Mouse (Mus musculus): Measurements from ENCODE around the gene Sugp1. TPM values are rescaled to one million over a fixed set of nuclear protein-coding genes. Genes with fewer than 3 reads are reported as not detected.

Sugp1 gene
- 54.4 and 55.8 TPM in 2 replicates for polyA plus RNA-seq (2015; fragmentation: Nextera tagmentation; extraction: Ambion mirVana)

DNA sequence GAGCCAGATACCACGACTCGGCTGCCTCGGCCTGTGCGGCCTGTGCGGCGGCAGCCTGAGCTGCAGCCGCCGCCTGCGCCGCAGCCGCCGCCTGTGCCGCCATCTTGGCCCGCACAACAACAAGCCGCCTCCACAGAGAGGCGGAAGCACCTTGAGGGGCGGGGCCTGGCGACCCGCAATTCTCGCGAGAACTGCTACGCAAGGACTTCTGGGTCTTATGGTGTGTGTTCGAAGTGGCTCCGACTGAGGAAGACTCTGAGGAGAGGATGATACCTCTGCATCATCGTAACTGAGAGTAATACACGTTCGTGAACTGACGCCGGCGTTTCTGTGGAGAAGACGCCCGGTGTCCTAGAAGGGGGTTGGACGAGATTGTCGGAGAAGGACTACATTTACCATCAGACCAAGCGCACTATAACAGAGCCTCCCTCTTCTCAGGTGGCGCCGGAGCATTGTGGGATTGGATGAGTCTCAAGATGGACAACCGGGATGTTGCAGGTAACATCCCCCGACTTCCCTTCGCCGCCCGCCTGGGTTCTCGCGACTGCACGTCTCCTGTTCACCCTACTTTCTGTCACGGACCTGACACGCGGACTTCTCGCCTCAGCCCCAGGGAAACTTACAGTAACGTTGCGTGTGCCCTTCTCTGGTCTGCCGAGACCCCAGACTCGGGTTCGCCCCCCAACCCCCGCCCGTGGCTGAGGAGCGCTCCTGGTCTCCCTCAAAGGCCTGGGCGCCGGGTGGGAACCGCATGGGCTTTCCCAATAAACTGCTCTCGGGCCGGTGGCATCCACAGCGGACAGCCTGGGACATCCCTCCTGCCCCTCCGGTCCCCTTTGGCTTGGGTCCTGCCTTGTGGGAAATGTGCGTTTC, at the start of gene Sugp1, which contains the start of gene Mau2:
Gene Sugp1 (plus strand): TSS at position 231 of the 873 bp plus-strand sequence.
Gene Mau2 (minus strand): TSS at position 152 of the 873 bp plus-strand sequence.
- H3K4me1 ChIP-seq (ENCODE audit: control insufficient read depth, insufficient read depth, low read depth, low read length) = peaks cover 29% of the 10 kb centered on the region
- peak within 1 kb of the TSS; percentile 94 for H3K4me2 ChIP-seq (ENCODE audit: low read length)
- peak within 1 kb of the TSS; percentile 72 for H3K4me3 ChIP-seq (ENCODE audit: low read length)
- peak within 1 kb of the TSS; percentile 99 for H3K9ac ChIP-seq (ENCODE audit: low read depth, low read length)
- H3K9me3 ChIP-seq (ENCODE audit: control insufficient read depth, low read length) = no peaks in the 10 kb centered on the region
- H3K27ac ChIP-seq (ENCODE audit: low read depth, low read length) = peak within 1 kb of the TSS; percentile 93
- no peaks in the 10 kb centered on the region for H3K36me3 ChIP-seq (ENCODE audit: control insufficient read depth, insufficient read depth, low read length)
- no peaks in the 10 kb centered on the region for H3K27me3 ChIP-seq (replicated peaks; ENCODE audit: control insufficient read depth, insufficient read depth, low read length)
- ATAC-seq = peak; percentile 98
- under 1% methylated on average over 65 of the region's 65 CpGs for WGBS

- H3K27me3 ChIP-seq (replicated peaks; ENCODE audit: control insufficient read depth, insufficient read depth, low read length) = no peaks in the 10 kb centered on the region
- under 1% methylated on average over 7 of the region's 7 CpGs for WGBS
- H3K4me3 ChIP-seq (ENCODE audit: low read length) = peak overlapping the region; percentile 81
- peaks cover 8% of the 10 kb centered on the region for H3K4me1 ChIP-seq (ENCODE audit: control insufficient read depth, insufficient read depth, low read depth, low read length)
- no peaks in the 10 kb centered on the region for H3K36me3 ChIP-seq (ENCODE audit: control insufficient read depth, insufficient read depth, low read length)
- H3K27ac ChIP-seq (ENCODE audit: low read depth, low read length) = peak overlapping the region; percentile 74
- no peak for ATAC-seq
- peak overlapping the region; percentile 72 for H3K4me2 ChIP-seq (ENCODE audit: low read length)
- H3K9me3 ChIP-seq (ENCODE audit: control insufficient read depth, low read length) = no peaks in the 10 kb centered on the region
- H3K9ac ChIP-seq (ENCODE audit: low read depth, low read length) = peak overlapping the region; percentile 72
These were observed 47.2 kb upstream of the Sugp1 start for GRCm38 (mm10) chr8:69995422-69995775.

- Histone ChIP-seq H3K36me3 (ENCODE audit: control insufficient read depth, insufficient read depth, low read length) (no peaks in the 10 kb centered on the region), H3K4me2 (ENCODE audit: low read length) (peak within 1 kb of the TSS; percentile 90), H3K27ac (ENCODE audit: low read depth, low read length) (peak within 1 kb of the TSS; percentile 74), H3K9ac (ENCODE audit: low read depth, low read length) (peak within 1 kb of the TSS; percentile 72), H3K27me3 (replicated peaks; ENCODE audit: control insufficient read depth, insufficient read depth, low read length) (no peaks in the 10 kb centered on the region), H3K4me3 (ENCODE audit: low read length) (peak within 1 kb of the TSS; percentile 81), H3K9me3 (ENCODE audit: control insufficient read depth, low read length) (no peaks in the 10 kb centered on the region), H3K4me1 (ENCODE audit: control insufficient read depth, insufficient read depth, low read depth, low read length) (peaks cover 8% of the 10 kb centered on the region)
- WGBS = under 1% methylated on average over 60 of the region's 87 CpGs
- ATAC-seq = peak; percentile 100
These were observed 46.6 kb upstream of the Sugp1 start, which contains the start of gene Gatad2a for GRCm38 (mm10) chr8:69995776-69996588. Gatad2a (minus strand) TSS chr8:69996384.

GRCm38 (mm10) chr8:69996589-69997285, 45.9 kb upstream of the Sugp1 start:
- H3K9me3 ChIP-seq (ENCODE audit: control insufficient read depth, low read length) = no peaks in the 10 kb centered on the region
- H3K27me3 ChIP-seq (replicated peaks; ENCODE audit: control insufficient read depth, insufficient read depth, low read length) = no peaks in the 10 kb centered on the region
- H3K4me2 ChIP-seq (ENCODE audit: low read length) = peak overlapping the region; percentile 90
- H3K9ac ChIP-seq (ENCODE audit: low read depth, low read length) = peak overlapping the region; percentile 72
- H3K4me3 ChIP-seq (ENCODE audit: low read length) = peak overlapping the region; percentile 81
- no peaks in the 10 kb centered on the region for H3K36me3 ChIP-seq (ENCODE audit: control insufficient read depth, insufficient read depth, low read length)
- peak overlapping the region; percentile 70 for H3K27ac ChIP-seq (ENCODE audit: low read depth, low read length)
- peaks cover 12% of the 10 kb centered on the region for H3K4me1 ChIP-seq (ENCODE audit: control insufficient read depth, insufficient read depth, low read depth, low read length)
- 3% methylated on average over 32 of the region's 35 CpGs for WGBS
- no peak for ATAC-seq

DNA sequence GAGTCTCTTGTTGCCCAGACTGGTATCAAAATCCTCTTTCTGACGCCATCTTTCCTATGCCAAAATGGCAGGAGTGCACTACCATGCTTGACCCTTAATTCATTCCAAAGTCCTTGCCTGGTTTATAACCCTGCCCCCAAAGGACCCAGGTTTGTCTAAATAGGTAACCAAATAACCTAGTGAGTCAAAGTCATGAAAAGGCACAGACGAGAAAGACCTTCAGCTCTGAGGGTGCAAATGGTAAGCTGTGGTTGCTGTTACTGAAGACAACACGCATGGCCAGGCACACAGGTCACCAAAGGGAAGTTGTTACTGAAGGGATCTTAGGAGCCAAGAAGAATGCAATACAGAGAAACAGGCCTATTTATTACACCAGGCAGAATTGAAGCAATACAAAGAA, 43.9 kb upstream of the Sugp1 start:
- no peaks in the 10 kb centered on the region for H3K36me3 ChIP-seq (ENCODE audit: control insufficient read depth, insufficient read depth, low read length)
- WGBS = 94% methylated on average over 3 of the region's 3 CpGs
- no peak overlapping the region for H3K9ac ChIP-seq (ENCODE audit: low read depth, low read length)
- no peak for ATAC-seq
- H3K4me2 ChIP-seq (ENCODE audit: low read length) = no peak overlapping the region
- H3K27me3 ChIP-seq (replicated peaks; ENCODE audit: control insufficient read depth, insufficient read depth, low read length) = no peaks in the 10 kb centered on the region
- H3K9me3 ChIP-seq (ENCODE audit: control insufficient read depth, low read length) = no peaks in the 10 kb centered on the region
- no peak overlapping the region for H3K4me3 ChIP-seq (ENCODE audit: low read length)
- peaks cover 12% of the 10 kb centered on the region for H3K4me1 ChIP-seq (ENCODE audit: control insufficient read depth, insufficient read depth, low read depth, low read length)
- no peak overlapping the region for H3K27ac ChIP-seq (ENCODE audit: low read depth, low read length)

GRCm38 (mm10) chr8:69999236-69999635, 43.4 kb upstream of the Sugp1 start:
- no peaks in the 10 kb centered on the region for H3K9me3 ChIP-seq (ENCODE audit: control insufficient read depth, low read length)
- H3K27me3 ChIP-seq (replicated peaks; ENCODE audit: control insufficient read depth, insufficient read depth, low read length) = no peaks in the 10 kb centered on the region
- no peaks in the 10 kb centered on the region for H3K36me3 ChIP-seq (ENCODE audit: control insufficient read depth, insufficient read depth, low read length)
- no peak overlapping the region for H3K9ac ChIP-seq (ENCODE audit: low read depth, low read length)
- 82% methylated on average over 4 of the region's 4 CpGs for WGBS
- H3K4me2 ChIP-seq (ENCODE audit: low read length) = no peak overlapping the region
- no peak for ATAC-seq
- H3K4me3 ChIP-seq (ENCODE audit: low read length) = no peak overlapping the region
- H3K27ac ChIP-seq (ENCODE audit: low read depth, low read length) = no peak overlapping the region
- peaks cover 12% of the 10 kb centered on the region for H3K4me1 ChIP-seq (ENCODE audit: control insufficient read depth, insufficient read depth, low read depth, low read length)

GRCm38 (mm10) chr8:70000226-70000625, 42.4 kb upstream of the Sugp1 start:
- Histone ChIP-seq H3K9ac (ENCODE audit: low read depth, low read length) (no peak overlapping the region), H3K4me1 (ENCODE audit: control insufficient read depth, insufficient read depth, low read depth, low read length) (peaks cover 8% of the 10 kb centered on the region), H3K4me3 (ENCODE audit: low read length) (no peak overlapping the region), H3K4me2 (ENCODE audit: low read length) (no peak overlapping the region), H3K27me3 (replicated peaks; ENCODE audit: control insufficient read depth, insufficient read depth, low read length) (no peaks in the 10 kb centered on the region), H3K27ac (ENCODE audit: low read depth, low read length) (no peak overlapping the region), H3K36me3 (ENCODE audit: control insufficient read depth, insufficient read depth, low read length) (no peaks in the 10 kb centered on the region), H3K9me3 (ENCODE audit: control insufficient read depth, low read length) (no peaks in the 10 kb centered on the region)
- no peak for ATAC-seq
- 85% methylated on average over 2 of the region's 2 CpGs for WGBS

DNA sequence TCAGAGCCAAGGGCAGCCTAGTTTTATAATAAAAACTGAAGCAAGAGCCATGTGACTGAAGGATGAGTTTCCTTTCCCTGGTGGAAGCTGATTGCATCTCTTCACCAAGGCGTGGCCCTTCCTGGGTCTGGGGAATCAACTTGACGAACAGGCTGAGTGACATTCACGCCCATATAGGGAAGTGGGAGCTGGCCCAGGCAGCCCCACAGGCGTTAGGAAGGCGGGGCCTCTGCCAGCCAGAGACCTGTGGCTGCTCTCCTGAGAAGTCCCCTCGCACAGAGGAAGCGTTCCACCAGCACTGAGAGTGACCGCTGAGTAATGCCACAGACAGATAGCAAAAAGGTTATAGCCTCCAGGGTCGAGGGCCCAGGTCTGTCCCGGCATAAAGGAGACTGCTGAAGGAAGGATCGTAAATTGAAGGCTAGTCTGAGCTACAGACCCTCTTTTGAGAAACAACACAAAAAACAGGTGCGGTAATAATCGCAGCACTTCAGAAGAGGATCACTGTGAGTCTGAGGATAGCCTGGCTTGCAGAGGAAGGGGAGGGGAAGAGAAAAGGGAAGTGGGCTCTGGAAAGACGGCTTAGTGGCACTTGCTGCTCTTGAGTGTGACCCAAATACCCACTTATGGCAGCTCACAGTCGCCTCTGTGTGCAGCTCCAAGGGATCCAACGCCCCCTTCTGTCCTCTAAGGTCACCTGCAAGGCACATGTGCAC, 41.3 kb upstream of the Sugp1 start:
- Histone ChIP-seq H3K36me3 (ENCODE audit: control insufficient read depth, insufficient read depth, low read length) (no peaks in the 10 kb centered on the region), H3K27me3 (replicated peaks; ENCODE audit: control insufficient read depth, insufficient read depth, low read length) (no peaks in the 10 kb centered on the region), H3K4me2 (ENCODE audit: low read length) (peak overlapping the region; percentile 36), H3K4me1 (ENCODE audit: control insufficient read depth, insufficient read depth, low read depth, low read length) (peaks cover 6% of the 10 kb centered on the region), H3K27ac (ENCODE audit: low read depth, low read length) (no peak overlapping the region), H3K9ac (ENCODE audit: low read depth, low read length) (no peak overlapping the region), H3K4me3 (ENCODE audit: low read length) (no peak overlapping the region), H3K9me3 (ENCODE audit: control insufficient read depth, low read length) (no peaks in the 10 kb centered on the region)
- ATAC-seq = peak; percentile 32; the same call in 1 of the 2 replicates
- 7% methylated on average over 16 of the region's 16 CpGs for WGBS
